8 mouse cellular contexts compared by ENCODE assay signal in the genomic region with DNA sequence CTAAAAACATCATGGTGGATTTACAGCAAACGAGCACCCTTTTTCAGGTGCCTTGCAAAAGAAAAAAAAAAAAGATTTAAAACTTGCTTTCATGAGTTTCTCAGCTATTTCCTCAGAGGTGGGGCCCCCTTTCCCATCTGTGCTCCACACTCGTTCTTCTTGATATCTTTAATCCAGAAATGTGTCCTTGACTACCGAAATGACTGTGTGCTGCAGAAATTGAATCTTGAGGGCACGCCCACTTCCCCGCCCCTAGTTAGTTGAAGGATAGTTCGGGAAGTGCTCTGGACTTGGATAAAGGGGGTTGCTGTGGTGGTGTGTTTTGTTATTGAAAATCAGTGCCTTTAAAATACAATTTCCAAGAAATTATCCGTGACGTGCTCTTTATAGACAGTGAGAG. TPM values are rescaled to one million over a fixed set of nuclear protein-coding genes. Genes with fewer than 3 reads are reported as not detected.
DNase-seq lines count a peak whose midpoint lies in the region; ATAC-seq lines count a peak whose summit lies in the region.

No protein-coding gene starts in this region.

- H3K4me3 ChIP-seq in neural tube, embryonic 15.5 days (replicated peaks): peak overlapping the region; percentile 94

- peaks cover 46% of the 10 kb centered on the region for H3K4me1 ChIP-seq in neural tube, embryonic 15.5 days

- intact Hi-C loops in left cerebral cortex, postnatal 25 days (cut with DNase I): no loop called here

- no peaks in the 10 kb centered on the region for H3K27me3 ChIP-seq in neural tube, embryonic 15.5 days (replicated peaks)

- ATAC-seq in CD4-positive, CD25-positive, alpha-beta regulatory T cell, adult 4 months: peak; percentile 19
- ATAC-seq in activated CD4-positive, CD25-positive, alpha-beta regulatory T cell, adult 4 months: peak; percentile 7
- ATAC-seq in neural tube, embryonic 15.5 days (ENCODE audit: low FRiP score): no peak

- no peaks in the 10 kb centered on the region for H3K36me3 ChIP-seq in neural tube, embryonic 15.5 days

- peak overlapping the region; percentile 87 for H3K4me2 ChIP-seq in neural tube, embryonic 15.5 days

- DNase-seq in embryo, embryonic 11 days: peak; percentile 83
- DNase-seq in heart, adult 8-10 months (ENCODE audit: low spot score): peak; percentile 80
- peak; percentile 84 for DNase-seq in kidney, adult 11 months
- DNase-seq in lung, adult 18-20 months: peak; percentile 76 to 82
- DNase-seq in left cerebral cortex, postnatal 25 days (ENCODE audit: low spot score in 2 of 2): no peak

- H3K27ac ChIP-seq in neural tube, embryonic 15.5 days (replicated peaks): peak overlapping the region; percentile 89

- H3K9me3 ChIP-seq in neural tube, embryonic 15.5 days (replicated peaks): no peaks in the 10 kb centered on the region

- under 1% methylated on average over 8 of the region's 8 CpGs for WGBS in neural tube, embryonic 15.5 days

- H3K9ac ChIP-seq in neural tube, embryonic 15.5 days (replicated peaks): no peak overlapping the region

RNA-seq across cellular contexts. Expression of gene Lrig1, which starts 0.7 kb away (rescaled TPM):
- polyA plus RNA-seq in CD4-positive, CD25-positive, alpha-beta regulatory T cell, adult 4 months (2017; shearing (Covaris generic)): 10 to 100 TPM; 30.8 to 38.6 TPM
- 10 to 100 TPM; 16.2 to 31.1 TPM for polyA plus RNA-seq in activated CD4-positive, CD25-positive, alpha-beta regulatory T cell, adult 4 months (2017; shearing (Covaris generic))
- 10 to 100 TPM; 27.0 to 36.3 (median 32.2) TPM for total RNA-seq in heart, adult 8-10 months (2022)
- 14.5 and 15.0 TPM in 2 replicates for polyA plus RNA-seq in neural tube, embryonic 15.5 days (2015; fragmentation: Nextera tagmentation; extraction: Ambion mirVana)
- 10 to 100 TPM; 27.4 to 31.8 TPM for total RNA-seq in left cerebral cortex, postnatal 25 days (2021)

Comparison
In these comparisons a context has a peak if more than half of its experiments do, and no peak if none do; other contexts are left out.
1. DNase-seq: peak in embryo, embryonic 11 days (single experiment), heart, adult 8-10 months (single experiment), kidney, adult 11 months (single experiment) and lung, adult 18-20 months (2 of 2); none in left cerebral cortex, postnatal 25 days (0 of 2).